Mouse (Mus musculus) WW6 (cell line): ENCODE measurements at regions not wholly inside any gene's neighbourhood (a gene's known extent, or its start where the extent isn't known, plus 50 kb on each side); places are given as distances from the start of the nearest gene placed in this dataset.

Experiments
- DNase-seq: peaks from one replicate; pipeline ENCODE4 v3.0.0-alpha.2; 2013; ENCODE audit warnings: low read depth, low spot score

GRCm38 (mm10) chr6:58752496-58752895, 78.8 kb upstream of the Herc3 start:
- DNase-seq = no peak

DNA sequence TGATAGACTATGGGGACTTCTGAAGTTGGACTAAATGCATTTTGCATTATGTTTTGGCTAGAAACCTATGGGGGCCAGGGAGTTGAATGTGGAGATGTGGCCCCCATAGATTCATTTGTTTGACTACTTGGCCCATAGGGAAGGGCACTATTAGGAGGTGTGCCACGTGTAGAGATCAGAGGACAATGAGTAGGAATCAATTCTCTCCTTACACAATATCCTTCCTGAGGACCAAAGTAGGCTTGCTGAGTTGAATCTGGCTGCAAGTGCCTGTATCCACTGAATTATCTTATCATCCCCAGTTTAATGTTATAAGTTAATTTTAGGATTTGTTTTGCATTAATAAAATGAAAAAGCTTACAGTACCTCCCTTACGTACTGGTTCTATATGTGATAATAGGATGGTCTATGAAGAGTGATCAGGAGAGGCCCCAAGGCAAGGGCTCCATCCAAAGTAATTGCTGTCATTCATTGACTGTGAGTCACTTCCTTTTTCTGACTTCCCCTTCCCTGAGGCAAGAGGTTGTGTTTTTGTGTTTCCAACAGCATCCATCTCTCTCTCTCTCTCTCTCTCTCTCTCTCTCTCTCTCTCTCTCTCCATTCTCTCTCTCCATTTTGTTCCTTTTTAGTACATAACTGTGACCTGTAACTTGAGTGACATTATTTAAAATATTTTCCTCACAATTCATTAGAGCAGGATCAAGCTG, 74.8 kb upstream of the Herc3 start:
- no peak for DNase-seq

DNA sequence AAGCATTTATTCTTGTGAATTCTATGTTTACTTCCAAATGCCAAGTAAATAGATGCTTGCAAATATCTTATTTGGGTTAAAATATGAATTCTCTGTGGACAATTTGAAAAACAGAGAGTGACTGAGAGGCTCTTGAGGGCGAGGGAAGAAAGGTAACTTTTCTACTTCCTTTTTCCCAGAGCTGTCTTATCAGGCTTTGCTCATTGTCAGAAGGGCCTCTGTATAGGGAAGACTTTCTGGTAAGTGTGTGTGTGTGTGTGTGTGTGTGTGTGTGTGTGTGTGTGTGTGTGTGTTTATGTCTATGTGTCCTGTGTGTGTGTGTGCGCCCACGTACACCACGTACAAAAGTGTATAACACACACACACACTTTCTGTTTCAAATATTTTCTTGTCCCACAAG, 73.9 kb upstream of the Herc3 start:
- no peak for DNase-seq

DNA sequence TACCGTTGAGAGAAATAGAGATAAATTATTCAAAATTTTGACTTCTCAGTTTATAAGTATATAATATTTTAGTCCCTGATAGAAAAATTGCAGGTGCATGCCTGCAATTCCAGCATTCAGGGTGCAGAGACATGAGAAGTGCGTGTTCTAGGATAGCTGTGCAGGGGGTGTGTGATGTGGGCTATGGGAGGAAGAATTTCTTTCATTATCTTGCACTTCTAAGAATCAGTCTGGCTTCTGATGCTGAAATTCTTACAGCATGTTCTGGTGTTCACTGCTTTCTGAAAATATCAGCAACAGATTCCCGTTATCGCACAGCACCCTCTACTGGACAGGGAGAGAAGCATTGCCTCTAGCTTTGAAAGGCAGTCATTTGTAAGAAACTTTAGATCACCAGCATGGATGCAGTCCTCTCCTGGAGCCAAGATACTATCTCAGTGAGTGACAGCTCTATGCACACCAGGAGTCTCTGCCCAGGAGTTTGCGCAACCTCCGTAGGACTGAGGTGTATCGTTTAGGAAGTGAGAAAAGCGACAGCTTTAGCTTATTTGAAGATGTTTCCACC, 60.5 kb upstream of the Herc3 start:
- DNase-seq = peak; percentile 36

GRCm38 (mm10) chr6:58772014-58772413, 59.3 kb upstream of the Herc3 start:
- DNase-seq = no peak
